Mouse (Mus musculus) heart, adult 2 months (tissue): ENCODE data around the gene Pdcd4.

Experiments used
- CTCF ChIP-seq: fragments of 200-600 bp; IDR thresholded peaks from 2 replicates; pipeline ENCODE4 v1.8.1; 2022; ENCODE audit warnings: antibody characterized with exemption, mild to moderate bottlenecking, moderate library complexity
- POLR2A ChIP-seq: fragments of 200-500 bp; IDR thresholded peaks from 2 replicates; pipeline ENCODE4 v1.6.1; 2011; ENCODE audit warnings: mild to moderate bottlenecking, low read depth, low read length, control low read depth; ENCODE audit not compliant: insufficient read depth

DNA sequence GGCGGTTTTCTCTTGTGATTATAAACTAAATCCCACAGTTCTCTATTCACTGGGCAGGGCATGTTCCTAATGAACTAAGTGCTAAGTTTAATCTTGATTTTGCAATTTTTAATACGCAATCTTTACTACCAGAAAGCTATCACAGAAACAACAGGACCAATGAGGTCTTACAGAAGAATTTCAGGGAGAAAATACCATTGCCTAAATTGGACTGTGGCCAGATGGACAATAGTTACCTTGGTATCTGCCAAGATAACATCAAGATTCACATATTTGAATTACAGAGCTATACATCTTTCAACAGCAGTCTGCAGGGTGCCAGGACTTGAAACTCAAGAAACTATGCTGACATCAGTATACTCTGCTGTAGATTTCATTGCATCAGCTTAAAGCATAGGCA lies 50.3 kb downstream of the Pdcd4 start:
- TF ChIP-seq CTCF (no peak), POLR2A (no peak)
